Mouse (Mus musculus) erythroblast, embryonic 14.5 days (primary cell): ENCODE results near the gene Tinf2.

Experiments used
- GATA1 ChIP-seq: IDR thresholded peaks from 2 replicates; pipeline ENCODE4 v1.6.1; 2012; ENCODE audit warnings: low read length, inconsistent platforms, mixed read lengths
- TAL1 ChIP-seq: IDR thresholded peaks from 3 replicates; pipeline ENCODE4 v1.6.1; 2012; ENCODE audit warnings: low read length, inconsistent platforms, mixed read lengths

- no peak for TF ChIP-seq GATA1
- no peak for TF ChIP-seq TAL1
Observed at GRCm38 (mm10) chr14:55719737-55720136, 38.1 kb upstream of the Tinf2 start.
